Mouse (Mus musculus) common myeloid progenitor, adult 5-6 weeks (primary cell): ENCODE measurements around the gene Kcnn1. TPM values are rescaled to one million over a fixed set of nuclear protein-coding genes. Genes with fewer than 3 reads are reported as not detected.

ENCODE experiments used
- ATAC-seq: replicated peaks from 2 replicates; pipeline ENCODE4 v1.8.0; 2016; ENCODE audit warnings: low read depth, mild to moderate bottlenecking, moderate TSS enrichment, inconsistent platforms; ENCODE audit not compliant: poor library complexity, severe bottlenecking
- total RNA-seq: library from RNA; stranded (forward); fragments of 200-1000, 187-1606 nt; gene quantifications from 2 replicates; pipeline ENCODE4 v1.2.3, GENCODE M21; 2017

Kcnn1 gene
- total RNA-seq, 1 experiment from 2014 or later, result 0.18 TPM

GRCm38 (mm10) chr8:70894385-70894720 is 31.3 kb upstream of the Kcnn1 start:
- no peak for ATAC-seq

- peak; percentile 33 for ATAC-seq
Observed at GRCm38 (mm10) chr8:70893656-70894384, 30.8 kb upstream of the Kcnn1 start.

- ATAC-seq, result no peak
Observed at GRCm38 (mm10) chr8:70892896-70893655, 30.0 kb upstream of the Kcnn1 start.

GRCm38 (mm10) chr8:70892022-70892895 is 29.2 kb upstream of the Kcnn1 start, which contains the start of gene Slc5a5:
TSS of gene Slc5a5 (minus strand) at chr8:70892757.
- no peak for ATAC-seq

- ATAC-seq, result peak; percentile 20; the same call in 1 of the 2 replicates
Observed at GRCm38 (mm10) chr8:70891356-70891755, 28.3 kb upstream of the Kcnn1 start.

GRCm38 (mm10) chr8:70890656-70891055 is 27.6 kb upstream of the Kcnn1 start:
- no peak for ATAC-seq

GRCm38 (mm10) chr8:70887669-70888068 is 24.6 kb upstream of the Kcnn1 start:
- ATAC-seq, result no peak; the same call in 1 of the 2 replicates

GRCm38 (mm10) chr8:70885612-70886011 is 22.6 kb upstream of the Kcnn1 start:
- peak; percentile 65 for ATAC-seq

GRCm38 (mm10) chr8:70884683-70885082 is 21.6 kb upstream of the Kcnn1 start:
- 0 out of 2 replicates have a peak, but pooled peaks have one; percentile 8 for ATAC-seq

- ATAC-seq, result no peak
Observed at GRCm38 (mm10) chr8:70884186-70884585, 21.1 kb upstream of the Kcnn1 start.

GRCm38 (mm10) chr8:70880546-70880945 is 17.5 kb upstream of the Kcnn1 start:
- ATAC-seq, result no peak

GRCm38 (mm10) chr8:70880126-70880525 is 17.1 kb upstream of the Kcnn1 start:
- ATAC-seq, result no peak

GRCm38 (mm10) chr8:70879500-70879899 is 16.4 kb upstream of the Kcnn1 start:
- ATAC-seq, result no peak

- no peak for ATAC-seq
Observed at GRCm38 (mm10) chr8:70878178-70878577, 15.1 kb upstream of the Kcnn1 start.

GRCm38 (mm10) chr8:70876382-70876781 is 13.3 kb upstream of the Kcnn1 start:
- no peak for ATAC-seq

- no peak for ATAC-seq
Observed at GRCm38 (mm10) chr8:70874441-70874840, 11.4 kb upstream of the Kcnn1 start.

GRCm38 (mm10) chr8:70873364-70873985 is 10.4 kb upstream of the Kcnn1 start, which contains the start of gene Ccdc124:
TSS of gene Ccdc124 (minus strand) at chr8:70873935.
- peak; percentile 81 for ATAC-seq

GRCm38 (mm10) chr8:70872643-70873363 is 9.7 kb upstream of the Kcnn1 start:
- ATAC-seq, result no peak

GRCm38 (mm10) chr8:70871195-70871807 is 8.2 kb upstream of the Kcnn1 start:
- ATAC-seq, result no peak
